Mouse (Mus musculus) heart, adult 8-10 months (tissue): ENCODE results near the gene Cmtm4. TPM values are rescaled to one million over a fixed set of nuclear protein-coding genes. Genes with fewer than 3 reads are reported as not detected.

ENCODE experiments used
- DNase-seq: peaks from one replicate; pipeline ENCODE4 v3.0.0; 2022; ENCODE audit warnings: low spot score
- total RNA-seq, 4 experiments: library from RNA; stranded (reverse); gene quantifications; 2 replicates each; pipeline ENCODE4 v1.2.4; 2022

The Cmtm4 gene
- total RNA-seq, 4 experiments from 2014 or later: 10.7 to 11.8 (median 11.0) TPM

- no peak for DNase-seq
Measured at GRCm38 (mm10) chr8:104411468-104411867, 15.9 kb upstream of the Cmtm4 start.

- no peak for DNase-seq
Measured at GRCm38 (mm10) chr8:104410628-104411273, 15.1 kb upstream of the Cmtm4 start.

- peak; percentile 18 for DNase-seq
Measured at GRCm38 (mm10) chr8:104408328-104409110, 12.9 kb upstream of the Cmtm4 start.

DNA sequence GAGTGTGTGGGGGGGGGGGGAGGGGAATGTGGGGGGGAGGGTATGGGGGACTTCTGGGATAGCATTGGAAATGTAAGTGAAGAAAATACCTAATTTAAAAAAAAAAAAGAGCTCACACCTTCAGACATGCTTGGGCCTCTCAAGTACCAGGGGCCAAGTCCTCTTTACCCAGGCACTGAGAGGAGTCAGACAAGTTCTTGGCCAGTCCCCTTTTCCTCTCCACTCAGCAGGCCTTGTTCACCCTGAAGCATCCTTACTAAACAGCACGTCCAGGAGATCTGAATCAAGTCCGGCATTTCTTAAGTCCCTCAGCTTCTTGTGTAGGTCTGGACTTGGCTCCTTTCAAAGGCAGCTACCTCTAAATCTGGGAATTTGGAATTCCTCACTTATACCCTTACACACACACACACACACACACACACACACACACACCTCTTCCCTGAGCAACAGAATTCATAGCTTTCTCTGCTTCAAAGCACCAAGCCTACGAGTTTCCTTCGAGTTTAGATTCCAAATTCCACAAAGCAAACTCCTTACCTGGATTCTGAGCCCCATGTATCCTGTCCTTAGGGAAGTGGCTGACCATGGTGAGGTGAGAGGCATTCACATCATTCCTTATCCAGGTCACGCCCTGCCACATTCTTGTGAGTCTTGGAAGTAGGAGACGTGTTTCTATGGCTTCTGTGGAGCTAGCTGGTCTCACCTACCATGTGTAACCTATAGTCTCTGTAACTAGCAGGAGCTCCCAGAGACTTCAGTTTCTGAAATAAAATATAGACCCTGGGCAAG lies 10.9 kb upstream of the Cmtm4 start:
- DNase-seq: no peak

DNA sequence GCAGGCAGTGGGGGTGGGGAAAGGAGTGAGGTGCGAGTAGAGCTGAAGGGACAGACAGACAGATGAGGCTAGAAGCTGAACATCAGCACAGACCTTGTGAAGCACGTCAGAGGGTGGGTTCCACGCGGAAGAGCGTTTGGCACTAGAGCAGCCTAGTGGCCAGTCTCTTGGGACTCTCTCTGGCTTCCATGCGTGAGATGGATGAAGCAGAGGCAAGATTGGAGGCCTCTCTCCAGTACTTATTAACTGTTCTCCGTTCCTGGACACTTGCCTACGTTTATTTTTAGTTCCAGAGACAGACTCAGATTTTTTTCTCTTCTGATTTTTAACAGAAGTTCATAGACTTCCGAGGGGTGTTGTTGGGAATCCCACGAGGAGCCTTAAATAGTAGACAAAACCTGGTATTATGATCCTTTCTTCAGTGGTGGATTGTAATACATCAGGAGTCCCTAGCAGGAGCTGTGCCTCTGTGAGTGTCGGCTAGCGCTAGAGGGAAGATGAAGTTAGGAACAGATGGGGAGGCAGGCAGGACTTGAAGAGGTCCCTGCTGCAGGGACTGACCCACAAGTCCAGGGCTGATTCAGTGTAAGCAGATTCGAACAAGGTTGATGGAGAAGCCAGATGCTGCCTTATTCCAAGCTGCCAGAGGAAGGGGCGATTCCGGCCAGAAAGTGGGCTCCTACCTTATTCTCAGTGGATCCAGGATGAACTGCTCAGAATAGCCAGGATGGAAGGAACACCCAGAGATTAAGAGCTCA lies 10.0 kb upstream of the Cmtm4 start:
- peak; percentile 60 for DNase-seq

DNA sequence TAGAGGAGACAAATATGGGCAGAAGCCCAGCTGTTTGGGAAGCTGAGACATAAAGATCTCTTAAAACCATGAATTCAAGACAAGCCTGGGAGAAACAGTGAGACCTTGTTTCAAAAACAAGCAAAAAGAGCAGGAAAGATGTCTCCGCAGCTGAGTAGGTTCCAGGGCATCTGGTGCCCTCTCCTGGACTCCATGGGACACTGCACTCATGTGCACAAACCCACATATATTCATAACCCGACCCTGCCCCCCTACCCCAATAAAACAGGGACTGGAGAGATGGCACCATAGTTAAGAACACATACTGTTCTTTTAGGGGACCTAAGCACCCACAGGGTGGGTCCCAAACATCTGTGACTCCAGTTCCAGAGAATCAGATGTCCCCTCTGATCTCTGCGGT lies 8.0 kb upstream of the Cmtm4 start:
- no peak for DNase-seq

DNA sequence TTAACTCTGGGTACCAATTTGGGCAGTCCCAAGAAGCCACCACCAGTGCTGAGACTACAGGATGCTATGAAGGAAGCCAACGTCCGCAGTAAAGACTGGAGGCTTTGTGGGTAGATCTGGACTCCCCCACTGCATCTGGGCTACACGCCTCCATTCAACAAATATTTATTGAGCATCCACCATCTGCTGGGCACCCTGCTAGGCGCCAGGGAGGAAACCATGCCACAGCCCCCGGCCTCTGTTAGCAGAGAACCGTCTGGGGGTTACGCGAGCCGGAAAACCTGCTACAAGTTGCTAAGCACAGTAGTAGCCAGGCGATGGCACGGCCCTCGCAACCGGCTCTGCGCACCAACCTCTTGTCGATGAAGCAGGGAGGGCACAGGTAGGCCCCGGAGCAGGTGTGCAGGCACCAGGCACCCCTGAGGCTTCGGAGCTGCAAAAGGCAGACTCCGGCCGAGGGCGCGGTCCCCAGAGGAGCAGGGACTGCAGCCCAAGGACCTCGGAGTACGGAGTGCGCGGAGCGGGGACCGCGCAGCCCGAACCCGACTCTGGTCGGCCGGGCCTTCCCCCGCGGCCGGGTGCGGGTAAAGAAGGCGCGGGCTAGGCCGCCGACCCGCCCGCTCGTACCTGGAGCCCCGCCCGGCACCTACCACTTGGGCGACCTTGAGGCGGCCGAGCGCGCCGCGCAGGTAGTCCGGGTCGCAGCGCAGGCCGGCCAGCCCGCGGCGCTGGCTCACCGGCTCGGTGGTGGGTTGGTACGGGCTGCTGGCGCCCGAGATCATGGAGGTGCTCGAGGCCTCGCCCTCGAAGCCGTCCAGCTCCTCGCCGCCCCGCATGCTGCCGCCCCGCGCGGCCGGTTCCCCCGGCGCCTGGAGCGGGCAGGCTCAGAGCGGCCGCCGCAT lies 555 bp downstream of the Cmtm4 start:
- DNase-seq: no peak

DNA sequence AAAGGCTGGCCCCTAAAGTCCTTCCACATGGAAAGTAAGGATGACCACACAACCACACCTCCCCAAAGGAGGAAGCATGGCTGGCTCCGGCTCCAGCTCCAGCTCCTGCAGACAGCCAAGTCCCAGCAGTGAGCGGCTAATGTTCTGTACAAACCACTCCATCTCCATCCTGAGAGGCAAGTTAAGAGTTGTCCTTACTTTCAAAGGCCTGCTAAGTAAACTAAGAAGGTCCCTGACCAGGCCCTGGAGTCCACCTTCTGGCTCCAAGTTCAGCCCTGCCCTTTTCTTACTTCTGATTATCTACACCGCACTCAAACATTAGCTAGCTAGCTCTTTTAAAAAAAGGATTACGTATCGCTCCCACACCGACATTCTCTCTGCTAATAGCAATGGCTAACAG lies 1.8 kb downstream of the Cmtm4 start:
- DNase-seq: no peak

DNA sequence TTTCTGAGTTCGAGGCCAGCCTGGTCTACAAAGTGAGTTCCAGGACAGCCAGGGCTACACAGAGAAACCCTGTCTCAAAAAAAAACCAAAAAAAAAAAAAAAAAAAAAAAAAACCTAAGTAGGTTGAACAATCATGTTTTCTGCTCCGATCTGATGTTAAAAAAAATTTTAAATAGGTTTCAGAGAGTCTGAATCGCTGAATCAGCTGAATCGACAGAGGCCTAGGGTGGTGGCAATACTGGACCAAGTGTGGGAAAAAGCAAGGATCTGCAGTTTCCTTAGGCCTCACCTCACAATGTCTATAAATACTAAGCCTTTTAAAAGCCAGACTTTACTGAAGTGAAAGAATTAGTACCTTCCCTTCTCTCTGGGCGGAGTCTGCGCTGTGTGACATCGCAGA lies 2.5 kb downstream of the Cmtm4 start:
- no peak for DNase-seq

- DNase-seq: no peak
Measured at GRCm38 (mm10) chr8:104390245-104390644, 5.4 kb downstream of the Cmtm4 start.

DNA sequence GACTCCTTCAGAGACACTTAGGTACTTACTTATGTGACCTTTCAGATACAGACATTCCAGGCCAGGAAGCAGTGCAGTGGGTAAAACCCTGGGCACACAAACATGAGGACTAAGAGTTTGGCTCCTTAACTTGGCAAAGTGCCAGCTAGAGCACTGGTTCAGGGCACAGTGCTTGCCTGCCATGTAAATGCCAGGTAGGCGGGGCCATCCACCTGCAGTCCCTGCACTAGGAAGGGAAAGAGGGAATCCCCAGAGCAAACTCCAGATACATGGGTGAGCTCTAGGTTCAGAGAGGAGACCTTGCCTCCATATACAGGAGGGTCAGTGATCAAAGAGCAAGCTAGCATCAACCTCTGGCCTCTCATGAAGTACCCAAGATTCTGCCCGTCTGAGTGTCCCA lies 7.6 kb downstream of the Cmtm4 start:
- no peak for DNase-seq

GRCm38 (mm10) chr8:104387501-104387900 lies 8.1 kb downstream of the Cmtm4 start:
- no peak for DNase-seq

DNA sequence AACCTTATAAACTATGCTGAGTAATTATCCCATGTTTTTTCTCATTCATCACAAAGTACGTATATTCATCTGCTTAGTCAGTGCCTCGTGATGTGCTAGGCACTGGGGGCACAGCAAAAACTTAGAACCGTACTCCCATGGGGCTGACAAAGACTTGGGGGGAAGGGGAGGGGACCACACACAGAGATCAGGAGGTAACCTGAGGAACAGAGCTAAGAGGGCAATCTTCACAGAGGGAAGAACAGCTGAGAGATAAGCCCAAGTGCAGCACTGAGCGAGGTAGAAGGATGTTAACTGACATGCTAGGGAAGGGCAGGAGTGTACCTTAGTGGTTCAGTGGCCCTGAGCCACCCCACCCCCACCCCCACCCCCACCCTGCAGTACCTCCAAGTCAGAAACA lies 8.9 kb downstream of the Cmtm4 start:
- DNase-seq: no peak

- DNase-seq: no peak
Measured at GRCm38 (mm10) chr8:104383977-104384376, 11.6 kb downstream of the Cmtm4 start.

DNA sequence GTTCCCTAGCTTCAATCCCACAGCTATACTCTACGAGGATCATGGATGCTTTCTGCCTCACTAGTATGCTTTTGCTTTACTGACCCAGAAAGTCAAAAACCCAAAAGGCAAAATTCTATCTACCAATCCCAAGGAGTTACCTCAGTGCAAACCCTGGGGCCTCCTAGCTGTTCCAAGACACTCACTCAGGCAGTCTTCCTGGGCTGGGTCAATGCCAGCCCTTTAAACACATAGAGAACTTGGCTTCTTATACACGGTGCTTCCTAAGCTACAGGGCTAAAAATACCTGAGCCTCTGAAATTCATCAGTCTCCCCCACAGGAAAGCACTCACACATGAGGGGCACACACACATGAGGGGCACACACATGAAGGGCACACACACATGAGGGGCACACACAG lies 12.3 kb downstream of the Cmtm4 start:
- no peak for DNase-seq

- DNase-seq: no peak
Measured at GRCm38 (mm10) chr8:104380961-104381411, 14.6 kb downstream of the Cmtm4 start.

DNA sequence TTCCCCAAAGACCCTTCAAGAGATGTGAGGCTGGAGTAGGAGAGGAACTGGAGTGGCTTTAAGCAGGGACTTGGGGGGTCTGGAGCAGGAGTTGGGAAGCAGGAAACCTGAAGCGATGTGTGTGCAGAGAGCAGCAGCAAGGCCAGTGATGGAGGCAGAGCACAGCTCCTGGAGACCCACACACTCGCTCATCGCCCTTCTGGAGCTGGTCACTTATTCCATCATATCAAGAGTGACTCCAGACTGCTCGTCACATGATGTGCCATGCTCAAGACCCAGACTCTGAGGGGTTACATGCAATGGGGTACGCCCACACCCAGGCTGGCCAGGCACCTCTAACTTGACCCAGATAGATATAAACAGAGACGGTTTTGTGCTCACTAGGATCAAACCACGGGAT lies 15.3 kb downstream of the Cmtm4 start:
- DNase-seq: no peak

DNA sequence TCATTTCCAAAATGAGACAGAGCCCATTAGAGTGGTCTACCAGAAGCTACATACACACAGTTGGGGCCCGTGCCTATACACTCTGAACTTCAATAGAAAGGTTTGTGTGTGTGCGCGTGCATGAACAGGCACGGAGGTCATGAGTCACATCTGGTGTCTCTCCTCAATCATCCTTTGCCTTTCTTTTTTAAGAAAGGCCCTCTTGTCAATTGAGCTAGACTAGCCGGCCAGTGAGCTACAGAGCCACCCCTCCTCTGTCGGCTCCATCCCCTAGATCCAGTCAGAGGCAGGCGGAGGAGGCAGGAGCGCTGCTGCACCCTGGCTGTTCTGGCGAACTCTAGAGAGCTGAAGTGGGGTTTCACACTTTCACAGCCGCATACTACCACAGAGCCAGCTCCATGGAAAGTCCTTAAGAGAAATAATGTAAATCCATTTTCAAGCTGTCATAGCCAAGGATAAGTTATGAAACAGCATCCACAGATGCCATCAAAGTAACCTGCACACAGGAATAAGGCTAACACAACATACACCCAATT lies 16.2 kb downstream of the Cmtm4 start:
- DNase-seq: no peak

GRCm38 (mm10) chr8:104376669-104377068 lies 18.9 kb downstream of the Cmtm4 start:
- DNase-seq: no peak

- DNase-seq: no peak
Measured at GRCm38 (mm10) chr8:104375959-104376358, 19.6 kb downstream of the Cmtm4 start.
